Mouse (Mus musculus) CH12.LX (cell line): ENCODE results near the gene Pnpla6.

Experiments used
- CTCF ChIP-seq, 2 experiments: IDR thresholded peaks in 1 of 2; conservative IDR thresholded peaks in 1 of 2; 2 replicates each; pipeline ENCODE4 v1.5.1; 2011 to 2012; ENCODE audit warnings: low read depth in 2 of 2, low read length in 2 of 2, improper control_type of control experiment in 1 of 2, inconsistent platforms in 1 of 2, mild to moderate bottlenecking in 1 of 2, moderate library complexity in 1 of 2
- EP300 ChIP-seq: IDR thresholded peaks from 2 replicates; pipeline ENCODE4 v1.6.1; 2011; ENCODE audit warnings: low read length, improper control_type of control experiment
- MAX ChIP-seq: IDR thresholded peaks from 2 replicates; pipeline ENCODE4 v1.6.1; 2011; ENCODE audit warnings: low read length, improper control_type of control experiment
- MYC ChIP-seq: IDR thresholded peaks from 2 replicates; pipeline ENCODE4 v1.6.1; 2011; ENCODE audit warnings: low read depth, mild to moderate bottlenecking, improper control_type of control experiment, low read length
- POLR2A ChIP-seq: IDR thresholded peaks from 2 replicates; pipeline ENCODE4 v1.6.1; 2011; ENCODE audit warnings: low read depth, mild to moderate bottlenecking, improper control_type of control experiment, low read length
- POLR2AphosphoS2 ChIP-seq: IDR thresholded peaks from 2 replicates; pipeline ENCODE4 v1.6.1; 2011; ENCODE audit warnings: low read depth, low read length, improper control_type of control experiment
- TCF12 ChIP-seq: IDR thresholded peaks from 2 replicates; pipeline ENCODE4 v1.6.1; 2014; ENCODE audit warnings: low read depth, mild to moderate bottlenecking, inconsistent platforms, low read length, improper control_type of control experiment
- ZC3H11A ChIP-seq: IDR thresholded peaks from 2 replicates; pipeline ENCODE4 v1.6.1; 2012; ENCODE audit warnings: low read depth, mild to moderate bottlenecking, inconsistent platforms, low read length, improper control_type of control experiment
- ZNF384 ChIP-seq: IDR thresholded peaks from 2 replicates; pipeline ENCODE4 v1.6.1; 2012; ENCODE audit warnings: low read depth, low read length, improper control_type of control experiment, inconsistent platforms

DNA sequence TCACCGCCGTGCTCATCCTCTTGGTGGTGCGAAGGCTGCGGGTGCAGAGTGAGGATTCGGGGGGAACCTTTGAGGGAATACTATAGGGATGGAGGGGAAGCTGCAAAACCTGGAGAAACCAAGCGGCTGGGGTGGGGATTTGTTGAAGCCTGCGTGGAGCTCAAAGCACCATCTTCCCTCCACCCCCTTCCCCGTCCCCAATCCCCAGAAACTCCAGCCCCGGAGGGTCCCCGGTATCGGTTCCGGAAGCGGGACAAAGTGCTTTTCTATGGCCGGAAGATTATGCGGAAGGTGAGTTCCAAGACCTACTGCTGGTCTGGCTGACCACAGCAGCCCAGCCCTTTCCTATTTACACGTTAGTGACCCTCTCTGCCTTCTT is 1.9 kb downstream of the Pnpla6 start:
- TF ChIP-seq ZC3H11A = no peak
- no peak for TF ChIP-seq MAX
- TF ChIP-seq CTCF (conservative IDR thresholded peaks at IDR 0.05 in 1 of 2, IDR thresholded peaks at IDR 0.05 in 1 of 2; ENCODE audit: low read depth in 2 of 2, low read length in 2 of 2) = no peak
- TF ChIP-seq POLR2AphosphoS2 = no peak
- TF ChIP-seq EP300 = no peak
- TF ChIP-seq TCF12 = no peak
- TF ChIP-seq POLR2A = no peak; the same call in 1 of the 2 replicates
- TF ChIP-seq MYC = no peak; the same call in 1 of the 2 replicates
- TF ChIP-seq ZNF384 = no peak
